Mouse (Mus musculus): Measurements from ENCODE around the gene Ttll11. TPM values are rescaled to one million over a fixed set of nuclear protein-coding genes. Genes with fewer than 3 reads are reported as not detected.

Ttll11 gene
- polyA plus RNA-seq, 1 experiment from 2014 or later, result 1.00 TPM

DNA sequence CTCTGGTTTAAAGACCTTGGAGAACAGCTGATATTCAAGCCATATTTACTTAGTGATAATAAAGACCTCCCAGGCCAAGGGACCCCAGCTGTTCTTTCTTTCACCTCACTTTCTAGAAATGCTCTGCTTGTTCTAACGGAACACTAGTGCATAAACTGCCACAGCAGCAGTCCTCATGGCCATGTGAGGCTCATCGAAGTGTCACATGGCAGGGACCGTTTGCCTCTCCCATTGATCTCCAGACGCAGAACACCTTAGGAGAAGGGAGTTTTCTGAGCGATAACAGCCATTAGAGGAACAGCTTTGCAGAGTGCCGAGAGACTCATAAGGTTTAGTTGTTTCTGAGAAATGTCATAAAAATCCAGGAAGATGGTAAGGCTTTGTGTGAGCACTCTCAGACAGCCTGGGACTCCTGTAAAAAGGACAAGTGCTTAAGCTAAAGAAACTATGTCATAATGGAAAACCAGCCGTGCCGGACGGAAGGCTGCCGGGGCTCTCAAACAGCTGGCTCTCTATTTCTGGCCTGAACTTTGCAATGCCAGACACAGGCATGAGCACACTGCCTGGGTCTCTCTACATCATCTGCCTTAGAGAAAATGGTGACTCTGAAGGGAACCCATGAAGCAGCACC lies 13.7 kb downstream of the Ttll11 start:
- Histone ChIP-seq H3K4me2 (ENCODE audit: low read length) (no peak overlapping the region), H3K36me3 (ENCODE audit: control insufficient read depth, insufficient read depth, low read length) (no peaks in the 10 kb centered on the region), H3K9me3 (ENCODE audit: control insufficient read depth, low read length) (no peaks in the 10 kb centered on the region), H3K27ac (replicated peaks in 1 of 2; ENCODE audit: control insufficient read depth in 1 of 2, insufficient read depth in 1 of 2, low read depth in 2 of 2, low read length in 2 of 2) (no peak overlapping the region), H3K4me1 (ENCODE audit: control insufficient read depth in 2 of 2, insufficient read depth in 2 of 2, low read length in 2 of 2) (0 out of 4 replicates have a peak, but pooled peaks cover 4 to 6% of the 10 kb centered on the region in 2 experiments), H3K4me3 (ENCODE audit: control insufficient read depth in 1 of 2, insufficient read depth in 1 of 2, low read depth in 1 of 2, low read length in 2 of 2) (no peak overlapping the region), H3K9ac (ENCODE audit: low read length) (no peak overlapping the region), H3K27me3 (ENCODE audit: control insufficient read depth, insufficient read depth, low read length) (no peaks in the 10 kb centered on the region)
- 56% methylated on average over 10 of the region's 10 CpGs for WGBS
- ATAC-seq (ENCODE audit: insufficient number of reproducible peaks, insufficient read depth, low FRiP score, low read depth), result no peak

DNA sequence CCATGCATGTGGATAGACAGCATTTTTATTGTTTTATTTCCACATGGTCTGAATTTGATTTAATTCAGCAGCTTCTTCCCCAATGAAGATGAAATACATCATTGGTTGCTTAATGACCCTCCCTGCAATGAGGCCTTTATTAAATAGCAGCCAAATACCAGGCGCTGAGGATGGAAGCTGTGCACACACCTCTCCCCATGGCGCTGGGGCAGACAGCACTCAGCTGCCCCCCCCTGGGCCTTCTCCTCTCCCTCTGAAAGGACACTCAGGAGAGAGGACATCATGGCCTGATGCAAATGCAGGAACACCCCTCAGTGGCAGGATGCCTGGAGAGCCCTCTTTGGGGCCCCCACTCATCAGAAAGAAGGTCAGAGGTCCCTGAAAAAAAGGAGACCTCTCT lies 16.4 kb downstream of the Ttll11 start:
- H3K36me3 ChIP-seq (ENCODE audit: control insufficient read depth, insufficient read depth, low read length), result no peaks in the 10 kb centered on the region
- 0 out of 4 replicates have a peak, but pooled peaks cover 4 to 6% of the 10 kb centered on the region in 2 experiments for H3K4me1 ChIP-seq (ENCODE audit: control insufficient read depth in 2 of 2, insufficient read depth in 2 of 2, low read length in 2 of 2)
- H3K4me3 ChIP-seq (ENCODE audit: control insufficient read depth in 1 of 2, insufficient read depth in 1 of 2, low read depth in 1 of 2, low read length in 2 of 2), result no peak overlapping the region
- no peak overlapping the region for H3K27ac ChIP-seq (replicated peaks in 1 of 2; ENCODE audit: control insufficient read depth in 1 of 2, insufficient read depth in 1 of 2, low read depth in 2 of 2, low read length in 2 of 2)
- no peak for ATAC-seq (ENCODE audit: insufficient number of reproducible peaks, insufficient read depth, low FRiP score, low read depth)
- 72% methylated on average over 2 of the region's 2 CpGs for WGBS
- H3K9ac ChIP-seq (ENCODE audit: low read length), result no peak overlapping the region
- no peaks in the 10 kb centered on the region for H3K27me3 ChIP-seq (ENCODE audit: control insufficient read depth, insufficient read depth, low read length)
- no peak overlapping the region for H3K4me2 ChIP-seq (ENCODE audit: low read length)
- H3K9me3 ChIP-seq (ENCODE audit: control insufficient read depth, low read length), result no peaks in the 10 kb centered on the region

DNA sequence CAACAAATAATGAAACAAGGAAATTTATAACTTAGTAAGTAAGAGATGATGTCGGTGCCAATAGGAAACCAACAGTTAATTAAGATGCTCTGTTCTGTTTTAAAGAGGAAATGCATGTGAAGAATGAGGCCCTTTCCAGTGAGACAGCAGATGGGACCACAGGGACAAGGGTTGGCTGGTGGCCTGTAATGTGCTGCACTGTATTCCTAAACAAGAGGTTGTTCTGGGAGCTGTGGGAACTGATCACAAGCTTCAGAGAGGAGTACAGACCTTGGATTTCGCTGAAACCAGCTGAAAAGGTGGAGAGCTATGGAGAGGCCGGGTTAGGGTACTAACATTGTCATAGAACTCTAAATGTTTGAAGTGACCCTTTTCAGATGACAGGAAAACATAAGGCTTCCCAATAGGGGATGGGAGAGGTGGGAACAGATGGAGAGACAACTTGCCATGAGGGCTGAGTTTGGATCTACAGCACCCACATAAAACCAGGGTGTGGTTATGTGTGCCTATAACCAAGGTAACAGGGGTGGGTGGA lies 18.1 kb downstream of the Ttll11 start:
- H3K9me3 ChIP-seq (ENCODE audit: control insufficient read depth, low read length), result no peaks in the 10 kb centered on the region
- H3K36me3 ChIP-seq (ENCODE audit: control insufficient read depth, insufficient read depth, low read length), result no peaks in the 10 kb centered on the region
- H3K4me2 ChIP-seq (ENCODE audit: low read length), result no peak overlapping the region
- H3K4me1 ChIP-seq (ENCODE audit: control insufficient read depth in 2 of 2, insufficient read depth in 2 of 2, low read length in 2 of 2), result 0 out of 4 replicates have a peak, but pooled peaks cover 4 to 6% of the 10 kb centered on the region in 2 experiments
- H3K27me3 ChIP-seq (ENCODE audit: control insufficient read depth, insufficient read depth, low read length), result no peaks in the 10 kb centered on the region
- H3K4me3 ChIP-seq (ENCODE audit: control insufficient read depth in 1 of 2, insufficient read depth in 1 of 2, low read depth in 1 of 2, low read length in 2 of 2), result no peak overlapping the region
- H3K9ac ChIP-seq (ENCODE audit: low read length), result no peak overlapping the region
- no peak; the same call in 1 of the 2 replicates for ATAC-seq (ENCODE audit: insufficient number of reproducible peaks, insufficient read depth, low FRiP score, low read depth)
- no peak overlapping the region for H3K27ac ChIP-seq (replicated peaks in 1 of 2; ENCODE audit: control insufficient read depth in 1 of 2, insufficient read depth in 1 of 2, low read depth in 2 of 2, low read length in 2 of 2)
- 79% methylated on average over 3 of the region's 3 CpGs for WGBS

DNA sequence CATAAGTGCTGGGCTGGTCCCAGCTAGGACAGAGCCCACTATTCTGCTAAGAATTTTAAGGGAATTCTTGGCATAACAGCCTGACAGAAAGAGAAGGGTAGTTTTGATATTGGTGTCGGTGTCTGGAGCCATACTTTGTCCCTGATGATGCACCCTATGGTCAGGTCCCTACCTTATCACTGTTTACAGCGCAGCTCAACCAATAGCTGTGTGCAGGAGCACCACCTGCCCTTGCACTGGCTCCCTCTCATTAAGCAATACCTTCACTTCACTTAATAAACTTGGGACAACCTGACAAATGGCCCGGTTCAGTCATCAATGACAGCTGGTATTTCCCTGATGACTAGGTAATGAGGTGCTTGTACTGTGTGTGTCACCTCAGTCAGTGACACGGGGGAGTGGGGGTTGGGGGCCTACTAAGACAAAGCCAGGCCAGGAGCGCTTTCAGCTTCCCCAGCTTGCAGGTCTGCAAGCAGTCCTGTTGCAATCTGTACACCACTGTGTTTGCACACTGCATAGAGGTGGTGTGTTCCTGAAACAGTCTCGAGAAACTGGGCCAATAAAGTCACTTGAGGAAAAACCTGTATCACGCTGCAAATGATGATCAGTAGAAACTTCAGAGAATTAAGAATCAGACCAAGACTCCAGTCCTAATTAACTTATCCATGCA lies 22.1 kb downstream of the Ttll11 start:
- no peak overlapping the region for H3K4me3 ChIP-seq (ENCODE audit: control insufficient read depth in 1 of 2, insufficient read depth in 1 of 2, low read depth in 1 of 2, low read length in 2 of 2)
- no peak for ATAC-seq (ENCODE audit: insufficient number of reproducible peaks, insufficient read depth, low FRiP score, low read depth)
- H3K4me1 ChIP-seq (ENCODE audit: control insufficient read depth in 2 of 2, insufficient read depth in 2 of 2, low read length in 2 of 2), result no peaks in the 10 kb centered on the region
- H3K4me2 ChIP-seq (ENCODE audit: low read length), result no peak overlapping the region
- H3K36me3 ChIP-seq (ENCODE audit: control insufficient read depth, insufficient read depth, low read length), result no peaks in the 10 kb centered on the region
- H3K27ac ChIP-seq (replicated peaks in 1 of 2; ENCODE audit: control insufficient read depth in 1 of 2, insufficient read depth in 1 of 2, low read depth in 2 of 2, low read length in 2 of 2), result no peak overlapping the region
- H3K9ac ChIP-seq (ENCODE audit: low read length), result no peak overlapping the region
- no peaks in the 10 kb centered on the region for H3K9me3 ChIP-seq (ENCODE audit: control insufficient read depth, low read length)
- WGBS, result 67% methylated on average over 7 of the region's 7 CpGs
- no peaks in the 10 kb centered on the region for H3K27me3 ChIP-seq (ENCODE audit: control insufficient read depth, insufficient read depth, low read length)

DNA sequence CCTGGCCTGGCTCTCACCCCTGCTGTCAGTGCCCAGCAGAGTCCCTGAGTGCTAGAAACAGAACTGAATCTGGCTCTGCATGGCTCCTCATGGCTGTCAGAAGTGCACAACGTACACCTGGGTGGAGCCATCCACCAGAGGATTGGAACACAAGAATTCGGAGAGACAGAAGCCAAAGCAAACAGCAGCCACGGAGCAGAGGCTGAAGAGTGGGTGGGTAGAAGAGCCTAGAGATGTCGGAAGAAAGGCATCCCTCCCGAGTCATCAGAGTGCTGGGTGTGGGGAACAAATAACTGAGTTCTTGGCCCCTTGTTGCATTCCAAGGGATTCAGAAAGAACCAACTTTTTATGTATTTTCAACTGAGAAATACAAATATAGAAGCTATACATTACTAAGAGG lies 24.5 kb downstream of the Ttll11 start:
- H3K4me3 ChIP-seq (ENCODE audit: control insufficient read depth in 1 of 2, insufficient read depth in 1 of 2, low read depth in 1 of 2, low read length in 2 of 2), result no peak overlapping the region
- no peak for ATAC-seq (ENCODE audit: insufficient number of reproducible peaks, insufficient read depth, low FRiP score, low read depth)
- no peaks in the 10 kb centered on the region for H3K27me3 ChIP-seq (ENCODE audit: control insufficient read depth, insufficient read depth, low read length)
- 41% methylated on average over 5 of the region's 5 CpGs for WGBS
- no peak overlapping the region for H3K4me2 ChIP-seq (ENCODE audit: low read length)
- no peaks in the 10 kb centered on the region for H3K36me3 ChIP-seq (ENCODE audit: control insufficient read depth, insufficient read depth, low read length)
- no peaks in the 10 kb centered on the region for H3K9me3 ChIP-seq (ENCODE audit: control insufficient read depth, low read length)
- H3K9ac ChIP-seq (ENCODE audit: low read length), result no peak overlapping the region
- no peak overlapping the region for H3K27ac ChIP-seq (replicated peaks in 1 of 2; ENCODE audit: control insufficient read depth in 1 of 2, insufficient read depth in 1 of 2, low read depth in 2 of 2, low read length in 2 of 2)
- no peaks in the 10 kb centered on the region; a peak in 1 of 4 replicates for H3K4me1 ChIP-seq (ENCODE audit: control insufficient read depth in 2 of 2, insufficient read depth in 2 of 2, low read length in 2 of 2)

DNA sequence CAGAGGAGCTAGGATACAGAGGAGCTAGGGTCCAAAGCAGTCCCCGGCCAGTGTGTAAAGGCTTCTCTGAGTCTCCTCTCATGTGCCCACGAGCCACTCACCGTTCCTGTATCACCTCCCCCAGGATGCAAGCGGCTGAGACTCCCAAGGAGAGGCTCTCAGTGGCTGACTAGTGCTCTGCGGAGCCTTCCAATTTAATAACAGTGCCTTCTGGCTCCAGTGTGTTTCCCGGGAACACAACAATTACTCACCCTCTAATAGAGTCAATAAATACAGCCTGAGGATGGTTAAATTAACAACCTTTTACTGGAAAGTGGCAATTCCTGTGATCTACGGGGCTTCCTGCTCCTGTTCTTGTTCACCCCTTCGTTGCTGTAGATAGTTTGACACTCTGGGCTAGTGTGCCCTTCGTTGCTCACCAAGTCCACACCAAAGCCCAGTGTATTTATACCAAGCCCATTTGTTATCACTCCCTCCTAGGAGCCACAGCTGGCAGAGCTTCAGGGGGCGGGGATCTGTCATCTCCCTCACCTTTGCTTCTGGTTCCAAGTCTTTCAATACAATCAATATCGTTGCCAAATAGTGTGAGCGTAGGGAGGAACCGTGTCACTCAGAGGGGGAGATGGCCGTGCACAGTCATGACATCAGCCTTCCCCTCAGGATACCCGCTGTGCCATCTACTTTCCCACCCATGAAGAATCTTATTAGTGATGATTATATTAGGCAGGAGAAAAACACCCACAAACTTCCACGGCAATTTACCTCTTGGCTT lies 27.3 kb downstream of the Ttll11 start:
- H3K27me3 ChIP-seq (ENCODE audit: control insufficient read depth, insufficient read depth, low read length), result no peaks in the 10 kb centered on the region
- no peak overlapping the region for H3K4me2 ChIP-seq (ENCODE audit: low read length)
- no peak overlapping the region for H3K4me3 ChIP-seq (ENCODE audit: control insufficient read depth in 1 of 2, insufficient read depth in 1 of 2, low read depth in 1 of 2, low read length in 2 of 2)
- 0 out of 2 replicates have a peak, but pooled peaks cover 5% of the 10 kb centered on the region for H3K9me3 ChIP-seq (ENCODE audit: control insufficient read depth, low read length)
- ATAC-seq (ENCODE audit: insufficient number of reproducible peaks, insufficient read depth, low FRiP score, low read depth), result no peak
- no peak overlapping the region for H3K27ac ChIP-seq (replicated peaks in 1 of 2; ENCODE audit: control insufficient read depth in 1 of 2, insufficient read depth in 1 of 2, low read depth in 2 of 2, low read length in 2 of 2)
- 51% methylated on average over 16 of the region's 16 CpGs for WGBS
- no peak overlapping the region for H3K9ac ChIP-seq (ENCODE audit: low read length)
- no peaks in the 10 kb centered on the region for H3K36me3 ChIP-seq (ENCODE audit: control insufficient read depth, insufficient read depth, low read length)
- H3K4me1 ChIP-seq (ENCODE audit: control insufficient read depth in 2 of 2, insufficient read depth in 2 of 2, low read length in 2 of 2), result no peaks in the 10 kb centered on the region; a peak in 1 of 4 replicates

DNA sequence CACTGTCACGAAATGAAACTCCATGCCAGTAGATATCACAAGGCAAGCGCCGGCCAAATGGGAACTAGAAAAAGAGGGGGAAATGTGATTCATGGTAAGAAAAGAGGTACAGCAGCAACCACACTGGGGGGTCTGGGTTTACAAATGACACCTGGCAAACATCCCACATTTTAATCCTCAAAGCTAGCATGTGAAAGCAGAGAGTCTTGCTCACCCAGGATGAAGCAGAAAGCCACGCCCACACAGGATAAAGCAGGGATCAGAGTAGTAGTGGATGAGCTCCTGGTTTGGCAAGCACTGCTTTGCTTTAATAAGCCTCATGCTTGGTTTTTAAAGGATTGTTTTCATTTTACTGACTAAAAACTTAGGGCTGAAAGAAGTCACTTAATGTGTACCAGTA lies 34.8 kb downstream of the Ttll11 start:
- H3K27ac ChIP-seq (replicated peaks in 1 of 2; ENCODE audit: control insufficient read depth in 1 of 2, insufficient read depth in 1 of 2, low read depth in 2 of 2, low read length in 2 of 2), result no peak overlapping the region
- no peak overlapping the region for H3K9ac ChIP-seq (ENCODE audit: low read length)
- H3K4me3 ChIP-seq (ENCODE audit: control insufficient read depth in 1 of 2, insufficient read depth in 1 of 2, low read depth in 1 of 2, low read length in 2 of 2), result no peak overlapping the region
- no peaks in the 10 kb centered on the region for H3K36me3 ChIP-seq (ENCODE audit: control insufficient read depth, insufficient read depth, low read length)
- H3K27me3 ChIP-seq (ENCODE audit: control insufficient read depth, insufficient read depth, low read length), result no peaks in the 10 kb centered on the region
- peaks cover 0 to 4% of the 10 kb centered on the region in 2 experiments; a peak in 1 of 4 replicates for H3K4me1 ChIP-seq (ENCODE audit: control insufficient read depth in 2 of 2, insufficient read depth in 2 of 2, low read length in 2 of 2)
- no peak for ATAC-seq (ENCODE audit: insufficient number of reproducible peaks, insufficient read depth, low FRiP score, low read depth)
- H3K4me2 ChIP-seq (ENCODE audit: low read length), result no peak overlapping the region
- H3K9me3 ChIP-seq (ENCODE audit: control insufficient read depth, low read length), result 0 out of 2 replicates have a peak, but pooled peaks cover 5% of the 10 kb centered on the region
- WGBS, result 89% methylated on average over 4 of the region's 4 CpGs
